Mouse (Mus musculus): ENCODE results near the gene Negr1. TPM values are rescaled to one million over a fixed set of nuclear protein-coding genes. Genes with fewer than 3 reads are reported as not detected.

Negr1 gene
- total RNA-seq, 4 experiments from 2014 or later, result 5.5 to 12.2 (median 7.3) TPM

- DNase-seq, result no peak
These were observed 558.3 kb downstream of the Negr1 start for GRCm38 (mm10) chr3:157119916-157120315.

- no peak for DNase-seq
These were observed 584.7 kb downstream of the Negr1 start for GRCm38 (mm10) chr3:157146124-157146855.

GRCm38 (mm10) chr3:157154902-157155301, 593.3 kb downstream of the Negr1 start:
- no peak for DNase-seq

- no peak for DNase-seq
These were observed 593.9 kb downstream of the Negr1 start for GRCm38 (mm10) chr3:157155513-157155912.

GRCm38 (mm10) chr3:157164840-157165595, 603.4 kb downstream of the Negr1 start:
- no peak for DNase-seq

- DNase-seq, result no peak
These were observed 620.4 kb downstream of the Negr1 start for GRCm38 (mm10) chr3:157181975-157182374.

GRCm38 (mm10) chr3:157188939-157189725, 627.5 kb downstream of the Negr1 start:
- no peak for DNase-seq

GRCm38 (mm10) chr3:157189834-157190233, 628.2 kb downstream of the Negr1 start:
- DNase-seq, result no peak

- no peak for DNase-seq
These were observed 629.0 kb downstream of the Negr1 start for GRCm38 (mm10) chr3:157190551-157190950.

GRCm38 (mm10) chr3:157192021-157192420, 630.4 kb downstream of the Negr1 start:
- no peak for DNase-seq

GRCm38 (mm10) chr3:157193141-157193540, 631.5 kb downstream of the Negr1 start:
- DNase-seq, result no peak

GRCm38 (mm10) chr3:157198659-157199058, 637.1 kb downstream of the Negr1 start:
- no peak for DNase-seq

- no peak for DNase-seq
These were observed 640.1 kb downstream of the Negr1 start for GRCm38 (mm10) chr3:157201726-157202125.

GRCm38 (mm10) chr3:157203573-157203972, 642.0 kb downstream of the Negr1 start:
- DNase-seq, result no peak

- DNase-seq, result no peak
These were observed 645.2 kb downstream of the Negr1 start for GRCm38 (mm10) chr3:157206752-157207151.

- DNase-seq, result no peak
These were observed 647.4 kb downstream of the Negr1 start for GRCm38 (mm10) chr3:157208966-157209365.

- DNase-seq, result no peak
These were observed 647.8 kb downstream of the Negr1 start for GRCm38 (mm10) chr3:157209386-157209785.

- DNase-seq, result no peak
These were observed 654.5 kb downstream of the Negr1 start for GRCm38 (mm10) chr3:157215937-157216719.

GRCm38 (mm10) chr3:157217794-157218193, 656.2 kb downstream of the Negr1 start:
- no peak for DNase-seq

GRCm38 (mm10) chr3:157224920-157225319, 663.3 kb downstream of the Negr1 start:
- DNase-seq, result no peak

GRCm38 (mm10) chr3:157232723-157233122, 671.1 kb downstream of the Negr1 start:
- no peak for DNase-seq

GRCm38 (mm10) chr3:157240240-157240639, 678.6 kb downstream of the Negr1 start:
- no peak for DNase-seq
